Mouse (Mus musculus) ovary, postnatal 10 days (tissue): ENCODE data around the gene Nfatc2ip.

Experiments
- DNase-seq: peaks from one replicate; pipeline ENCODE4 v3.0.0; 2022; ENCODE audit warnings: low spot score

Nfatc2ip gene

GRCm38 (mm10) chr7:126354738-126355614 lies 41.6 kb downstream of the Nfatc2ip start:
- no peak for DNase-seq

- DNase-seq, result no peak
Observed at GRCm38 (mm10) chr7:126353994-126354365, 42.6 kb downstream of the Nfatc2ip start.

GRCm38 (mm10) chr7:126353251-126353993 lies 43.1 kb downstream of the Nfatc2ip start:
- no peak for DNase-seq

- DNase-seq, result no peak
Observed at GRCm38 (mm10) chr7:126351419-126351951, 45.1 kb downstream of the Nfatc2ip start.

- no peak for DNase-seq
Observed at GRCm38 (mm10) chr7:126350748-126351418, 45.7 kb downstream of the Nfatc2ip start.

GRCm38 (mm10) chr7:126348293-126348692 lies 48.2 kb downstream of the Nfatc2ip start:
- no peak for DNase-seq

GRCm38 (mm10) chr7:126347098-126347497 lies 49.4 kb downstream of the Nfatc2ip start:
- no peak for DNase-seq

GRCm38 (mm10) chr7:126345969-126346368 lies 50.6 kb downstream of the Nfatc2ip start:
- DNase-seq, result no peak

GRCm38 (mm10) chr7:126345557-126345956 lies 51.0 kb downstream of the Nfatc2ip start:
- DNase-seq, result no peak

- DNase-seq, result no peak
Observed at GRCm38 (mm10) chr7:126340896-126341295, 55.6 kb downstream of the Nfatc2ip start.

- no peak for DNase-seq
Observed at GRCm38 (mm10) chr7:126340206-126340618, 56.3 kb downstream of the Nfatc2ip start.

- no peak for DNase-seq
Observed at GRCm38 (mm10) chr7:126339521-126339971, 57.0 kb downstream of the Nfatc2ip start.

- DNase-seq, result no peak
Observed at GRCm38 (mm10) chr7:126338906-126339305, 57.6 kb downstream of the Nfatc2ip start.

- no peak for DNase-seq
Observed at GRCm38 (mm10) chr7:126335556-126335955, 61.0 kb downstream of the Nfatc2ip start.
